Mouse (Mus musculus) lung, adult 10 weeks (tissue): ENCODE data around the gene Yif1b. TPM values are rescaled to one million over a fixed set of nuclear protein-coding genes. Genes with fewer than 3 reads are reported as not detected.

ENCODE experiments used
- polyA plus RNA-seq: library from polyadenylated mRNA; stranded (reverse); fragments of 350-450 nt; fragmentation: Illumina TruSeq; extraction: RNeasy Lipid Tissue Mini Kit (QIAGEN cat#74804); gene quantifications from one replicate; pipeline ENCODE4 v1.2.3, GENCODE M21; 2014; ENCODE audit warnings: low read depth, low replicate concordance; ENCODE audit not compliant: insufficient read depth

The Yif1b gene
- polyA plus RNA-seq = 64.6 TPM

GRCm38 (mm10) chr7:29238019-29238967 is at the start of gene Yif1b:
Yif1b (plus strand) TSS chr7:29238329.

GRCm38 (mm10) chr7:29213675-29214082 is 24.4 kb upstream of the Yif1b start, which contains the start of gene Catsperg1:
Catsperg1 (minus strand) TSS chr7:29214035.

GRCm38 (mm10) chr7:29232247-29233013 is 5.7 kb upstream of the Yif1b start, which contains the start of gene Kcnk6:
Kcnk6 (minus strand) TSS chr7:29232515.

DNA sequence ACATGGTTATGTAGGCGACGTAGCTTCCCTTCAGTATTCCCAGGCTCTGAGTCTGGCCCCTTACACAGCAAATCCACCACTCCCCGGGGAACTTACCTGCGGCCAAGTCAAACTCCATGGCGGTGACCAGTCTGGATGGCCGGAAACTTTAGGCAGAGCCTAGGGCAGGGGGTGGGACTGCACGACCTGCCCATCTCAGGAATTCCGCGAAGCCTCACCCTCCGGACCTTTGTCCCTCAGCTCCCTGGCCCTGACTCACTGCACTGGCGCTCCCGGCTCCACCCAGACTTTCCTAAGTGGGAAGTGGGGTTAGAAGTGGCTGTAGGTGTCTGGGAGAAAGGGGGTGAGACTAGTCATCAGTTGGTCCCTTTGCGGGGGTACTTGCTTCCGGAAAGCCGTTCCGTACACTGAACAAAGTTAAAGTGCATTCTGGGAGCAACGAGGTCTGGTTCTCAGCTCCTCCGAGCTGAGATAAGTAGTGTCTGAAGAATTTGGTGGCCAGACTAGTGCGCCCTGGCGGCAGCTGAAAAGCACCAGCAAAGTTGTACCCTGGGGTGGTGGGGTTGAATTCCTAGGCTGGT is 10.2 kb downstream of the Yif1b start, which contains the start of gene 2200002D01Rik:
Gene 2200002D01Rik (minus strand): TSS at position 206 of the 581 bp plus-strand sequence.

DNA sequence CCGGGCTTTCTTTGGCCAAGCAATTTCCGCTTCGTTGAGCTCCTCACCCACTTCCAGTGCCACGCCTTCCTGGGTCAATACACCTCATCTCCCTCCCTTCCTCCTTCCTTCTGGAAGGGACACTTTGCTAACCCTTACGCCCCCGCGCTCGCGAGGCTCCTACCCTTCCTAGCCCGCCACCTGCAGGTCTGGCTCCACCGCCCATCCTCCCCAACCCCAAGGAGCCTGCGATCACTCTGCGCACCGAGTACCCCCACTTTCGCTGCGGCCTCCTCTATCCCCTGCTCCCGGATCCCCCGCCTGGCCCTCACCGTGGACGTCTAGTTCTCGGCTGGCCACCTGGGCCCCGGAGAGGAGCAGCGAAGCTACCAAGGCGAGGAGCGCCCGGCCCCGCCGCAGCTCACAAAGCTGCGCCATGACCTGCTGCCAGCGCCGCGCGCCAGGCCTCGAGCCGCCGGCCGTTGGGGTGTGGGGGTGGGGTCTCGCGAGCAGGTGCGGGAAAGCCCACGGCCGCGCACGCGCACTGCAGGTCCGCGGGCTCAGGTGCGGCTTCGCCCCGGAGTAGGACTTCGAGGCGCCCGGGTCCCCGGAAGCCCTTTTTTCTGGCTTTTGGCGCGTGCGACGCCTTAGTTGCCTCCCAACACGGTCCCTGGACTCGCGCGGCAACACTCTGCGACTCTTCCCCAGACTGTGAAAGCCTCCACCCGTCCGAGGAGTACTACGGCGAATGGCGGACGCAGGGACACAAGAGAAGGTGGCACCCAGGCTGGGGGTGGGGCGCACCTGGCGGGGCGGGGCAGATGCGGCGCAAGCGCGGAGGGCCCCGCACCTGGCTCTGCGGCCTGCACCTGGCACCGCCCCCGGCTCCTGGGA is 43.3 kb downstream of the Yif1b start, which contains the start of gene Spint2:
Gene Spint2 (minus strand): TSS at position 712 of the 873 bp plus-strand sequence.

DNA sequence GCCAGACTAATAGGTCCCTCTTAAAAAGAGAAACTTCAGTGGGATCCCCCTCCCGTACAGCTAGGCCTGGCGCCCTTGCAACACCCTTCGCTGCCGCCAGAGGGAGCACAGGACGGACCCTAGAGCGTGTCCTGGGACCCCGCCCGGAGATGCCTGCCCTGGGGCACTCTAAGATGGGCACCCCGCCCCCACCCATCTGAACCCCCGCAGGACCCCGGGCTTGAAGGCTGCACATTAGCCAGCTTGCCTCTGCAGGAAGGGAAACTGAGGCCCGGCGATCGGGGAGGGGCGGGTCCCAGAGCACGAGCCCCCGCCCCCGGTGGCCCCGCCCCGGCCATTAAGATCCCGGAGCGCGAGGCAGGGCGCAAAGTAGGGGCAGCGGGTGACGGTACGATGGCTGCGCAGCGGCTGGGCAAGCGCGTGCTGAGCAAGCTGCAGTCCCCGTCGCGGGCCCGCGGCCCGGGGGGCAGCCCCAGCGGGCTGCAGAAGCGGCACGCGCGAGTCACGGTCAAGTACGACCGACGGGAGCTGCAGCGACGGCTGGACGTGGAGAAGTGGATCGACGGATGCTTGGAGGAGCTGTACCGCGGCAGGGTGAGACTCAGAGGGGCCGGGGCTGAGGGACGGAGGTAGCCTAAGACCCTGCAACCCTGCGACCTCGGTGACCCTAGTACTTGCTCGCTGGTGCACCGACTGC is 51.0 kb downstream of the Yif1b start, which contains the start of gene Ppp1r14a:
Gene Ppp1r14a (plus strand): TSS at position 367 of the 697 bp plus-strand sequence.

Other genes starting within 250 kb of the Yif1b start
- gene Ryr1, start 113.2 kb upstream of the Yif1b start, polyA plus RNA-seq = 0.08 TPM
- 5.1 TPM for gene Rasgrp4, start 103.5 kb upstream of the Yif1b start, polyA plus RNA-seq
- 23.6 TPM for gene Fam98c, start 82.1 kb upstream of the Yif1b start, polyA plus RNA-seq
- 0.64 TPM for gene Ggn, start 68.1 kb upstream of the Yif1b start, polyA plus RNA-seq
- 0.83 TPM for gene Spred3, start 67.9 kb upstream of the Yif1b start, polyA plus RNA-seq
- gene Psmd8, start 57.6 kb upstream of the Yif1b start, polyA plus RNA-seq = 134 TPM
- 0.96 TPM for gene Catsperg1, start 24.3 kb upstream of the Yif1b start, polyA plus RNA-seq
- gene Kcnk6, start 5.8 kb upstream of the Yif1b start, polyA plus RNA-seq = 4.9 TPM
- 37.1 TPM for gene 2200002D01Rik, start 10.1 kb downstream of the Yif1b start, polyA plus RNA-seq
- gene Spint2, start 43.6 kb downstream of the Yif1b start, polyA plus RNA-seq = 307 TPM
- gene Ppp1r14a, start 51.0 kb downstream of the Yif1b start, polyA plus RNA-seq = 146 TPM
- 0.95 TPM for gene Dpf1, start 65.6 kb downstream of the Yif1b start, polyA plus RNA-seq